Mouse (Mus musculus) kidney, postnatal 0 days (tissue): ENCODE measurements at regions not wholly inside any gene's neighbourhood (a gene's known extent, or its start where the extent isn't known, plus 50 kb on each side); places are given as distances from the start of the nearest gene placed in this dataset.

ENCODE experiments used
- ATAC-seq: fragments of 200-750 bp; cut with Nextera tagmentation; replicated peaks from 2 replicates; pipeline ENCODE4 v1.8.0; 2017; ENCODE audit warnings: low read depth, moderate number of reproducible peaks, moderate TSS enrichment, moderate library complexity; ENCODE audit not compliant: low FRiP score
- DNase-seq: peaks from one replicate; pipeline ENCODE4 v3.0.0-alpha.2; 2016; ENCODE audit warnings: low spot score
- H3K27ac ChIP-seq: fragments of 300-500 bp; sonication (generic); 2 replicates; pipeline ENCODE4 v1.5.1; 2014; ENCODE audit warnings: mild to moderate bottlenecking
- H3K27me3 ChIP-seq: fragments of 300-500 bp; sonication (generic); 2 replicates; pipeline ENCODE4 v1.6.1; 2014; ENCODE audit warnings: low read length, mixed read lengths; ENCODE audit not compliant: insufficient read depth
- H3K36me3 ChIP-seq: fragments of 300-500 bp; sonication (generic); 2 replicates; pipeline ENCODE4 v1.6.1; 2014; ENCODE audit warnings: low read length, mixed read lengths; ENCODE audit not compliant: insufficient read depth
- H3K4me1 ChIP-seq: fragments of 300-500 bp; sonication (generic); replicated peaks from 2 replicates; pipeline ENCODE4 v1.6.1; 2014; ENCODE audit warnings: antibody characterized with exemption, low read length, mixed read lengths; ENCODE audit not compliant: insufficient read depth
- H3K4me2 ChIP-seq: fragments of 300-500 bp; sonication (generic); 2 replicates; pipeline ENCODE4 v1.6.1; 2014; ENCODE audit warnings: mild to moderate bottlenecking, low read length, moderate library complexity, mixed read lengths
- H3K4me3 ChIP-seq: fragments of 300-500 bp; sonication (generic); replicated peaks from 2 replicates; pipeline ENCODE4 v1.5.1; 2014; ENCODE audit warnings: low read depth, low read length
- H3K9ac ChIP-seq: fragments of 300-500 bp; sonication (generic); 2 replicates; pipeline ENCODE4 v1.6.1; 2014; ENCODE audit warnings: low read depth, low read length
- H3K9me3 ChIP-seq: fragments of 300-500 bp; sonication (generic); replicated peaks from 2 replicates; pipeline ENCODE4 v1.6.1; 2016; ENCODE audit warnings: low read length, inconsistent platforms, mixed read lengths
- CTCF ChIP-seq: IDR thresholded peaks from 2 replicates; pipeline ENCODE4 v1.5.1; 2016; ENCODE audit warnings: antibody characterized with exemption, low read depth, mild to moderate bottlenecking, moderate library complexity
- WGBS: fragments of 180-500 bp; shearing (Covaris S2); extraction: QIAGEN DNeasy Blood & Tissue Kit; methylation state at CpG from one replicate; pipeline ENCODE4 v1.1.7; 2014; 5-methylcytosine and 5-hydroxymethylcytosine counted together

- DNase-seq (no peak), ATAC-seq (0 out of 2 replicates have a peak, but pooled peaks have one; percentile 25)
- no peak for TF ChIP-seq CTCF
- WGBS, result 32% methylated on average over 2 of the region's 2 CpGs
- Histone ChIP-seq H3K4me2 (no peak overlapping the region), H3K4me1 (peaks cover 14% of the 10 kb centered on the region; the same call in 1 of the 2 replicates), H3K4me3 (no peak overlapping the region), H3K27ac (0 out of 2 replicates have a peak overlapping the region, but pooled peaks have one; percentile 28), H3K9me3 (no peaks in the 10 kb centered on the region), H3K27me3 (no peaks in the 10 kb centered on the region), H3K36me3 (no peaks in the 10 kb centered on the region), H3K9ac (no peak overlapping the region)
These were observed 296.0 kb downstream of the Nuf2 start for GRCm38 (mm10) chr1:169235276-169235681.

- no peak for ATAC-seq
- no peak overlapping the region for H3K9ac ChIP-seq
- no peak overlapping the region for H3K27ac ChIP-seq
- no peak overlapping the region for H3K4me3 ChIP-seq
- H3K4me2 ChIP-seq, result no peak overlapping the region
- WGBS, result 79% methylated on average over 3 of the region's 3 CpGs
- no peak for DNase-seq
- peaks cover 6% of the 10 kb centered on the region; the same call in 1 of the 2 replicates for H3K4me1 ChIP-seq
- no peak for TF ChIP-seq CTCF
- no peaks in the 10 kb centered on the region for H3K9me3 ChIP-seq
- no peaks in the 10 kb centered on the region for H3K36me3 ChIP-seq
- no peaks in the 10 kb centered on the region for H3K27me3 ChIP-seq
These were observed 297.9 kb downstream of the Nuf2 start for GRCm38 (mm10) chr1:169233368-169233767.

- H3K9ac ChIP-seq, result no peak overlapping the region
- no peak overlapping the region for H3K27ac ChIP-seq
- no peak overlapping the region for H3K4me3 ChIP-seq
- H3K4me1 ChIP-seq, result no peaks in the 10 kb centered on the region
- ATAC-seq, result no peak
- H3K36me3 ChIP-seq, result no peaks in the 10 kb centered on the region
- TF ChIP-seq CTCF, result no peak
- no peaks in the 10 kb centered on the region for H3K9me3 ChIP-seq
- H3K27me3 ChIP-seq, result no peaks in the 10 kb centered on the region
- no peak overlapping the region for H3K4me2 ChIP-seq
- DNase-seq, result peak; percentile 86
- WGBS, result 29% methylated on average over 4 of the region's 4 CpGs
These were observed 301.2 kb downstream of the Nuf2 start for GRCm38 (mm10) chr1:169230097-169230496.

DNA sequence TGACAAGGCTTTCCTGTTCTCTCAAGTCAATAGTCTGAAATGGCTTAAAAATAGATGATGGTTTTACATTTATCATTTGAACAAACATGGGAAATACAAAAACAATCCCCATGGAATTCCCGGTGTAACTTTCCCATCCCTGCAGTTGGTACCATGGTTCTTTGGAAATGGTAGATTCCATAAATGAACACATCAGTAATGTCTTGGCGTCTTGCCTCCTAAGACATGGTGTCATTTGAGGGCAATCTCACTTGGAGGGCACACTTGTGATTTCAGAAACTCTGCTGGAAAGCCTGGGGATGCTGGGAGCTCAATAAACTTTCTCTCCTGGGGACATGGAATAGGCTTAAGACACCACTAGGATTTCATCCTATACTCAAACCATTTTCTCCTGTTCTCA, 306.8 kb downstream of the Nuf2 start:
- DNase-seq (peak; percentile 51), ATAC-seq (no peak)
- 89% methylated on average over 2 of the region's 2 CpGs for WGBS
- Histone ChIP-seq H3K27me3 (no peaks in the 10 kb centered on the region), H3K9me3 (no peaks in the 10 kb centered on the region), H3K27ac (no peak overlapping the region), H3K4me3 (no peak overlapping the region), H3K4me1 (no peaks in the 10 kb centered on the region), H3K4me2 (no peak overlapping the region), H3K9ac (no peak overlapping the region), H3K36me3 (no peaks in the 10 kb centered on the region)
- TF ChIP-seq CTCF, result no peak

DNA sequence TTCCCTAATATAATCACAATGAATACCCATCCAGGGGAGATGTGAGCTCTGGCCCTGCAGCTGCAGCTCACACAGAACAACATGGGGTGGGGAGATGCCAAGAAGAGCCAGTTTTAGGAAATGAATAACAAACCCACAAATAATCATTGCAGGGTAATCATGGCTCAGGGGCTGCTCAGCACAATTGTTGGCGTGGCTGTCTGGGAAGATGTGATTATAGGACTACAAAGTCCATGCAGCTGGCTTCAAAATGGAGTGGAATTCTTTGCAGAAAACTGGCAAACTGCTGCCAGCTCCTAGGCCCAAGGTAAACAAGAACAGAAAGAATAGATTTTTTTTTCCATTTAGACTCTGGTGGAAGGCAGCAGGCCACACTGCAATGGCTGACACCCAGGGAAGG, 343.6 kb downstream of the Nuf2 start:
- WGBS, result 77% methylated on average over 1 of the region's 1 CpGs
- H3K4me2 ChIP-seq, result no peak overlapping the region
- no peaks in the 10 kb centered on the region for H3K4me1 ChIP-seq
- no peaks in the 10 kb centered on the region for H3K9me3 ChIP-seq
- DNase-seq, result no peak
- no peak overlapping the region for H3K4me3 ChIP-seq
- H3K9ac ChIP-seq, result no peak overlapping the region
- H3K27ac ChIP-seq, result no peak overlapping the region
- ATAC-seq, result no peak
- no peak for TF ChIP-seq CTCF
- H3K36me3 ChIP-seq, result no peaks in the 10 kb centered on the region
- H3K27me3 ChIP-seq, result no peaks in the 10 kb centered on the region

DNA sequence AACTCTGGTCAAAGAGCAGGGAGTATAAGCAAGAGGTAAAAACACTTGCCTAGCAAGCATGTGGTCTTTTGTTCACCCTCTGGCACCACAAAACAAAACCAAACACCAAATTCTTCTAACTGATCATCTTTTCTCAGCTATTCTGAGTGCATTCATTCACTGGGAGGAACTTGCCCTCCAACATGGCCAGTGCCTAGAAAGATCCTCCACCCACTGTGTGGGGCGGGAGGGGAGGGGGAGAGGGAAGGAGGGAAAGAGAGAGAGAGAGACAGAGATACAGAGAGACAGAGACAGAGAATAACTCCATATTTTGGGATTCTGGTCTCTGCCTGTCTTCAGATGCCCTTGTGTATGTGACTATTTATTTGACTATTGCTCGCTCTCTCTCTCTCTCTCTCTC, 360.9 kb downstream of the Nuf2 start:
- no peaks in the 10 kb centered on the region for H3K27me3 ChIP-seq
- no peak for TF ChIP-seq CTCF
- no peaks in the 10 kb centered on the region for H3K9me3 ChIP-seq
- no peak for DNase-seq
- no peak overlapping the region for H3K4me3 ChIP-seq
- H3K4me2 ChIP-seq, result no peak overlapping the region
- no peaks in the 10 kb centered on the region for H3K4me1 ChIP-seq
- no peak for ATAC-seq
- H3K27ac ChIP-seq, result no peak overlapping the region
- H3K9ac ChIP-seq, result no peak overlapping the region
- H3K36me3 ChIP-seq, result no peaks in the 10 kb centered on the region
- WGBS, result 81% methylated on average over 2 of the region's 2 CpGs

- no peak overlapping the region for H3K4me3 ChIP-seq
- ATAC-seq, result no peak
- no peak for TF ChIP-seq CTCF
- H3K9me3 ChIP-seq, result no peaks in the 10 kb centered on the region
- no peak overlapping the region for H3K4me2 ChIP-seq
- H3K4me1 ChIP-seq, result no peaks in the 10 kb centered on the region
- no peaks in the 10 kb centered on the region for H3K36me3 ChIP-seq
- WGBS, result 71% methylated on average over 4 of the region's 4 CpGs
- H3K27me3 ChIP-seq, result no peaks in the 10 kb centered on the region
- H3K9ac ChIP-seq, result no peak overlapping the region
- no peak overlapping the region for H3K27ac ChIP-seq
- DNase-seq, result no peak
These were observed 363.2 kb downstream of the Nuf2 start for GRCm38 (mm10) chr1:169168033-169168432.
